Mouse (Mus musculus) intestine, embryonic 16.5 days (tissue): Measurements from ENCODE around the gene Ifna12. TPM values are rescaled to one million over a fixed set of nuclear protein-coding genes. Genes with fewer than 3 reads are reported as not detected.
"Not testable (repeated sequence)": the region's sequence is repeated elsewhere in the genome, so short reads cannot be mapped to it uniquely, and the experiment has no call there.

Experiments used
- ATAC-seq: fragments of 200-750 bp; cut with Nextera tagmentation; 2 replicates; pipeline ENCODE4 v1.8.0; 2017; ENCODE audit warnings: moderate TSS enrichment, moderate library complexity
- H3K27ac ChIP-seq: fragments of 300-500 bp; sonication (generic); 2 replicates; pipeline ENCODE4 v1.5.1; 2014; ENCODE audit warnings: mild to moderate bottlenecking, low read length
- H3K27me3 ChIP-seq: fragments of 300-500 bp; sonication (generic); replicated peaks from 2 replicates; pipeline ENCODE4 v1.6.1; 2014; ENCODE audit warnings: low read length, control low read depth, mixed read lengths; ENCODE audit not compliant: control insufficient read depth, insufficient read depth
- H3K36me3 ChIP-seq: fragments of 300-500 bp; sonication (generic); 2 replicates; pipeline ENCODE4 v1.6.1; 2014; ENCODE audit warnings: low read length, control low read depth; ENCODE audit not compliant: control insufficient read depth, insufficient read depth
- H3K4me1 ChIP-seq: fragments of 300-500 bp; sonication (generic); 2 replicates; pipeline ENCODE4 v1.6.1; 2014; ENCODE audit warnings: low read length, control low read depth, mixed read lengths; ENCODE audit not compliant: control insufficient read depth, insufficient read depth
- H3K4me2 ChIP-seq: fragments of 300-500 bp; sonication (generic); 2 replicates; pipeline ENCODE4 v1.6.1; 2014; ENCODE audit warnings: low read depth, low read length, control low read depth
- H3K4me3 ChIP-seq: fragments of 300-500 bp; sonication (generic); 2 replicates; pipeline ENCODE4 v1.5.1; 2014; ENCODE audit warnings: mild to moderate bottlenecking, low read length
- H3K9ac ChIP-seq: fragments of 300-500 bp; sonication (generic); 2 replicates; pipeline ENCODE4 v1.6.1; 2014; ENCODE audit warnings: low read depth, low read length
- H3K9me3 ChIP-seq: fragments of 300-500 bp; sonication (generic); 2 replicates; pipeline ENCODE4 v1.6.1; 2016; ENCODE audit warnings: low read length, control low read depth; ENCODE audit not compliant: control insufficient read depth
- polyA plus RNA-seq: library from polyadenylated mRNA; unstranded; fragments of >200 nt; fragmentation: Nextera tagmentation; extraction: Ambion mirVana; gene quantifications from 2 replicates; pipeline ENCODE4 v1.2.1, GENCODE M21; 2015

The Ifna12 gene
- polyA plus RNA-seq, 1 experiment from 2014 or later, result not detected

DNA sequence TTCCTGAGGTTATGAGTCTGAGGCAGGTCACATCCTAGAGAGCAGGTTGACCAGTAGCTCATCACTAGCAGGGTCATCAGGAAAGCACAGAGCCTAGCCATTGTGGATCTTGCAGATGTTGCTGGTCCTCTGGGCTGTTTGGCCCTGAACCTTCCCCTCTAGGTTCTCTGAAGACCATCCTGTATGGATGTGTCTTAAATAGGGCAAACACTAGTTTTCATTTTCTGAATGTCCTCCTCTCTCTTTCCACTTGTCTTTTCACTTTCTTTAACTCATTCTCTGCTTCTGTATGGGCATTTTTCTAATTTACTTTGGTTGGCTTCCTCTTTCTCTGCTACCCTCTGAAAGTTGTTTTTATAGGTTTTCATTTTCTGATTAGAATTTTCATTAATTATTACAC lies 45.0 kb downstream of the Ifna12 start, which contains the start of gene Ifna15:
TSS of gene Ifna15 (minus strand) at position 101 of the 400 bp plus-strand sequence.
- not testable (repeated sequence) for ATAC-seq, H3K9me3 ChIP-seq, H3K36me3 ChIP-seq, H3K4me3 ChIP-seq, H3K9ac ChIP-seq, H3K4me2 ChIP-seq, H3K27me3 ChIP-seq, H3K27ac ChIP-seq, H3K4me1 ChIP-seq

Other genes with a start within 250 kb of the Ifna12 start
- 10.8 and 12.1 TPM in 2 replicates for gene Hacd4, start 164.4 kb downstream of the Ifna12 start, polyA plus RNA-seq
- gene Ifnb1, start 80.6 kb downstream of the Ifna12 start, polyA plus RNA-seq, result not detected in 2 replicates
- gene Ifna15, start 45.1 kb downstream of the Ifna12 start, polyA plus RNA-seq, result not detected in 2 replicates
- gene Ifna14, start 31.6 kb downstream of the Ifna12 start, polyA plus RNA-seq, result not detected in 2 replicates
- not detected in 2 replicates for gene Ifna9, start 11.0 kb downstream of the Ifna12 start, polyA plus RNA-seq
- gene C87499, start 31.0 kb upstream of the Ifna12 start, polyA plus RNA-seq, result not detected in 2 replicates
- gene Ifna13, start 41.1 kb upstream of the Ifna12 start, polyA plus RNA-seq, result not detected in 2 replicates
- not detected in 2 replicates for gene Ifna16, start 73.5 kb upstream of the Ifna12 start, polyA plus RNA-seq
- not detected in 2 replicates for gene Ifna2, start 80.5 kb upstream of the Ifna12 start, polyA plus RNA-seq
- not detected in 2 replicates for gene Ifnab, start 88.0 kb upstream of the Ifna12 start, polyA plus RNA-seq
- gene Gm26566, start 118.4 kb upstream of the Ifna12 start, polyA plus RNA-seq, result 0.62 and 1.4 TPM in 2 replicates
- gene Klhl9, start 119.1 kb upstream of the Ifna12 start, polyA plus RNA-seq, result 63.4 and 69.9 TPM in 2 replicates
- gene Gm13271, start 151.5 kb upstream of the Ifna12 start, polyA plus RNA-seq, result not detected in 2 replicates
- 0.21 TPM in 1 of 2 replicates, not detected in the other for gene Gm13283, start 156.7 kb upstream of the Ifna12 start, polyA plus RNA-seq
- gene Gm13290, start 170.5 kb upstream of the Ifna12 start, polyA plus RNA-seq, result 0.44 and 0.83 TPM in 2 replicates
- gene Gm13289, start 173.5 kb upstream of the Ifna12 start, polyA plus RNA-seq, result not detected in 2 replicates
- 0.28 TPM in 1 of 2 replicates, not detected in the other for gene Gm13272, start 176.5 kb upstream of the Ifna12 start, polyA plus RNA-seq
- gene Ifnz, start 178.8 kb upstream of the Ifna12 start, polyA plus RNA-seq, result 0.11 TPM in 1 of 2 replicates, not detected in the other
- not detected in 2 replicates for gene Gm13276, start 182.3 kb upstream of the Ifna12 start, polyA plus RNA-seq
- not detected in 2 replicates for gene Gm13277, start 185.3 kb upstream of the Ifna12 start, polyA plus RNA-seq
- not detected in 2 replicates for gene Gm13278, start 188.2 kb upstream of the Ifna12 start, polyA plus RNA-seq
- not detected in 2 replicates for gene Gm13275, start 191.1 kb upstream of the Ifna12 start, polyA plus RNA-seq
- gene Gm13279, start 194.0 kb upstream of the Ifna12 start, polyA plus RNA-seq, result not detected in 2 replicates
- 0.47 and 0.53 TPM in 2 replicates for gene Gm13285, start 196.3 kb upstream of the Ifna12 start, polyA plus RNA-seq
- gene Gm13287, start 199.9 kb upstream of the Ifna12 start, polyA plus RNA-seq, result not detected in 2 replicates
- not detected in 2 replicates for gene Gm13288, start 202.2 kb upstream of the Ifna12 start, polyA plus RNA-seq
- gene Ifna7, start 212.9 kb upstream of the Ifna12 start, polyA plus RNA-seq, result not detected in 2 replicates
- not detected in 2 replicates for gene Ifna11, start 216.6 kb upstream of the Ifna12 start, polyA plus RNA-seq
- gene Ifna6, start 224.0 kb upstream of the Ifna12 start, polyA plus RNA-seq, result not detected in 2 replicates
- gene Ifna5, start 232.1 kb upstream of the Ifna12 start, polyA plus RNA-seq, result not detected in 2 replicates
- not detected in 2 replicates for gene Ifna4, start 238.5 kb upstream of the Ifna12 start, polyA plus RNA-seq
- not detected in 2 replicates for gene Ifna1, start 246.7 kb upstream of the Ifna12 start, polyA plus RNA-seq